ENCODE assay signal across 32 mouse cellular contexts in genomic region chr12:84000418-84000817, GRCm38 (mm10). TPM values are rescaled to one million over a fixed set of nuclear protein-coding genes. Genes with fewer than 3 reads are reported as not detected.
DNase-seq lines count a peak whose midpoint lies in the region; ATAC-seq and TF ChIP-seq lines count a peak whose summit lies in the region.
"Had no signal": no experiment of that assay in that cellular context is flagged by ENCODE, and none has a peak within 500 bp of the region (broad histone marks: within the 10 kb centered on the region; RNA-seq: fewer than 3 reads in every experiment).

No protein-coding gene starts in this region.

- no peak overlapping the region for H3K4me3 ChIP-seq in heart, embryonic 13.5 days
- no peak overlapping the region for H3K4me3 ChIP-seq in lung, postnatal 0 days (ENCODE audit: low read depth, low read length)
- H3K4me3 ChIP-seq in intestine, embryonic 15.5 days (replicated peaks) = no peak overlapping the region
- no peak overlapping the region for H3K4me3 ChIP-seq in intestine, postnatal 0 days (ENCODE audit: low read depth, low read length)
- no peak overlapping the region for H3K4me3 ChIP-seq in forebrain, embryonic 14.5 days (ENCODE audit: low read depth, low read length)
- H3K4me3 ChIP-seq: embryonic facial prominence, embryonic 13.5 days; embryonic facial prominence, embryonic 15.5 days; erythroblast, embryonic 14.5 days; forebrain, embryonic 10.5 days; forebrain, embryonic 12.5 days; forebrain, embryonic 15.5 days had no signal

- no peak for ATAC-seq in heart, embryonic 13.5 days (ENCODE audit: extremely low read depth, insufficient number of reproducible peaks, low FRiP score, low TSS enrichment)
- peak; percentile 16; the same call in 1 of the 2 replicates for ATAC-seq in lung, postnatal 0 days
- peak; percentile 65 for ATAC-seq in intestine, embryonic 15.5 days
- peak; percentile 57 for ATAC-seq in intestine, postnatal 0 days
- no peak for ATAC-seq in forebrain, embryonic 14.5 days
- ATAC-seq: activated CD4-positive, CD25-positive, alpha-beta regulatory T cell, adult 4 months; CD4-positive, CD25-positive, alpha-beta regulatory T cell, adult 4 months; forebrain, embryonic 15.5 days; forebrain, postnatal 0 days; Patski had no signal

- peaks cover 29% of the 10 kb centered on the region for H3K4me1 ChIP-seq in heart, embryonic 13.5 days
- H3K4me1 ChIP-seq in lung, postnatal 0 days (ENCODE audit: insufficient read depth, low read depth, low read length) = no peaks in the 10 kb centered on the region
- H3K4me1 ChIP-seq in intestine, embryonic 15.5 days (replicated peaks) = no peaks in the 10 kb centered on the region
- no peaks in the 10 kb centered on the region for H3K4me1 ChIP-seq in intestine, postnatal 0 days (replicated peaks; ENCODE audit: control insufficient read depth, insufficient read depth, low read length)
- no peaks in the 10 kb centered on the region for H3K4me1 ChIP-seq in forebrain, embryonic 14.5 days (ENCODE audit: control insufficient read depth, insufficient read depth, low read length)
- H3K4me1 ChIP-seq: embryonic facial prominence, embryonic 13.5 days; forebrain, embryonic 10.5 days; forebrain, embryonic 12.5 days had no signal

- WGBS in heart, embryonic 13.5 days = 44% methylated on average over 3 of the region's 3 CpGs
- WGBS in lung, postnatal 0 days = 28% methylated on average over 3 of the region's 3 CpGs
- WGBS in intestine, embryonic 15.5 days = 50% methylated on average over 3 of the region's 3 CpGs
- 29% methylated on average over 3 of the region's 3 CpGs for WGBS in intestine, postnatal 0 days
- WGBS in forebrain, embryonic 14.5 days = 86% methylated on average over 3 of the region's 3 CpGs

- no peak overlapping the region for H3K4me2 ChIP-seq in heart, embryonic 13.5 days
- no peak overlapping the region for H3K4me2 ChIP-seq in lung, postnatal 0 days (replicated peaks; ENCODE audit: low read depth, low read length)
- H3K4me2 ChIP-seq in intestine, embryonic 15.5 days (replicated peaks) = no peak overlapping the region
- H3K4me2 ChIP-seq in intestine, postnatal 0 days (replicated peaks; ENCODE audit: low read depth) = no peak overlapping the region
- H3K4me2 ChIP-seq in forebrain, embryonic 14.5 days (ENCODE audit: low read length) = no peak overlapping the region
- H3K4me2 ChIP-seq: embryonic facial prominence, embryonic 13.5 days; embryonic facial prominence, embryonic 15.5 days; forebrain, embryonic 12.5 days; forebrain, embryonic 15.5 days had no signal

- no peaks in the 10 kb centered on the region for H3K27me3 ChIP-seq in heart, embryonic 13.5 days (replicated peaks)
- no peaks in the 10 kb centered on the region for H3K27me3 ChIP-seq in lung, postnatal 0 days (replicated peaks; ENCODE audit: insufficient read depth, low read length)
- no peaks in the 10 kb centered on the region for H3K27me3 ChIP-seq in intestine, embryonic 15.5 days (replicated peaks)
- H3K27me3 ChIP-seq in intestine, postnatal 0 days (replicated peaks; ENCODE audit: control insufficient read depth, insufficient read depth, low read length) = no peaks in the 10 kb centered on the region
- H3K27me3 ChIP-seq in forebrain, embryonic 14.5 days (replicated peaks; ENCODE audit: control insufficient read depth, insufficient read depth, low read length) = no peaks in the 10 kb centered on the region
- H3K27me3 ChIP-seq: CH12.LX; embryonic facial prominence, embryonic 13.5 days; embryonic facial prominence, embryonic 15.5 days; forebrain, embryonic 12.5 days; forebrain, embryonic 15.5 days; Patski had no signal

- H3K36me3 ChIP-seq in heart, embryonic 13.5 days = no peaks in the 10 kb centered on the region
- H3K36me3 ChIP-seq in lung, postnatal 0 days (ENCODE audit: insufficient read depth, low read length) = no peaks in the 10 kb centered on the region
- H3K36me3 ChIP-seq in intestine, embryonic 15.5 days = no peaks in the 10 kb centered on the region
- no peaks in the 10 kb centered on the region for H3K36me3 ChIP-seq in intestine, postnatal 0 days (ENCODE audit: control insufficient read depth, insufficient read depth)
- no peaks in the 10 kb centered on the region for H3K36me3 ChIP-seq in forebrain, embryonic 14.5 days (ENCODE audit: control insufficient read depth, insufficient read depth, low read length)
- H3K36me3 ChIP-seq: embryonic facial prominence, embryonic 13.5 days; embryonic facial prominence, embryonic 15.5 days; forebrain, embryonic 10.5 days; forebrain, embryonic 12.5 days; forebrain, embryonic 15.5 days; G1E had no signal

- no peak for TF ChIP-seq CTCF in lung, postnatal 0 days (IDR thresholded peaks at IDR 0.05)
- no peak for TF ChIP-seq CTCF in intestine, postnatal 0 days (IDR thresholded peaks at IDR 0.05; ENCODE audit: low read depth)

- TF ChIP-seq EP300 in lung, postnatal 0 days (IDR thresholded peaks at IDR 0.05) = no peak

- peak overlapping the region; percentile 76 for H3K27ac ChIP-seq in heart, embryonic 13.5 days (replicated peaks)
- H3K27ac ChIP-seq in lung, postnatal 0 days (ENCODE audit: low read length) = no peak overlapping the region
- H3K27ac ChIP-seq in intestine, embryonic 15.5 days = 0 out of 2 replicates have a peak overlapping the region, but pooled peaks have one; percentile 52
- peak overlapping the region; percentile 72; the same call in 1 of the 2 replicates for H3K27ac ChIP-seq in intestine, postnatal 0 days (ENCODE audit: low read depth, low read length)
- no peak overlapping the region for H3K27ac ChIP-seq in forebrain, embryonic 14.5 days (ENCODE audit: low read depth, low read length)
- H3K27ac ChIP-seq: embryonic facial prominence, embryonic 13.5 days; embryonic facial prominence, embryonic 15.5 days; forebrain, embryonic 10.5 days; forebrain, embryonic 12.5 days; forebrain, embryonic 15.5 days had no signal

- no peak overlapping the region for H3K9ac ChIP-seq in heart, embryonic 13.5 days
- H3K9ac ChIP-seq in lung, postnatal 0 days (replicated peaks; ENCODE audit: low read depth) = no peak overlapping the region
- no peak overlapping the region for H3K9ac ChIP-seq in intestine, embryonic 15.5 days
- H3K9ac ChIP-seq in intestine, postnatal 0 days (ENCODE audit: low read depth, low read length) = no peak overlapping the region
- no peak overlapping the region for H3K9ac ChIP-seq in forebrain, embryonic 14.5 days (ENCODE audit: low read length)
- H3K9ac ChIP-seq: embryonic facial prominence, embryonic 13.5 days; embryonic facial prominence, embryonic 15.5 days; forebrain, embryonic 12.5 days; forebrain, embryonic 15.5 days; forebrain, postnatal 0 days had no signal

- no peak for DNase-seq in heart, adult 8-10 months (ENCODE audit: low spot score)
- DNase-seq in lung, postnatal 0 days (ENCODE audit: low spot score) = no peak
- no peak for DNase-seq in lung, postnatal 10 days
- DNase-seq in embryo, embryonic 11 days = no peak
- DNase-seq in forebrain, embryonic 14.5 days (ENCODE audit: low spot score) = no peak
- DNase-seq: adrenal gland, adult 8-10 months; adrenal gland, postnatal 14 days; adrenal gland, postnatal 36 days; B cell, adult 2 months; cerebellum, adult 11-12 months; cerebellum, adult 2 months; cerebellum, adult 9-10 months; cerebellum, postnatal 10 days; cerebellum, postnatal 25 days; forebrain, postnatal 0 days had no signal

- peaks cover 18% of the 10 kb centered on the region for H3K9me3 ChIP-seq in heart, embryonic 13.5 days
- no peaks in the 10 kb centered on the region for H3K9me3 ChIP-seq in lung, postnatal 0 days (ENCODE audit: low read length)
- H3K9me3 ChIP-seq in intestine, embryonic 15.5 days = no peaks in the 10 kb centered on the region
- no peaks in the 10 kb centered on the region for H3K9me3 ChIP-seq in intestine, postnatal 0 days (ENCODE audit: control insufficient read depth)
- no peaks in the 10 kb centered on the region for H3K9me3 ChIP-seq in forebrain, embryonic 14.5 days (replicated peaks; ENCODE audit: control insufficient read depth, low read length)
- H3K9me3 ChIP-seq: embryonic facial prominence, embryonic 15.5 days; forebrain, embryonic 15.5 days had no signal

RNA-seq across cellular contexts. Expression of gene Acot1, which starts 8.9 kb away (rescaled TPM):
- polyA plus RNA-seq in heart, embryonic 13.5 days (2015; fragmentation: Nextera tagmentation; extraction: Ambion mirVana) = 20.8 and 22.4 TPM in 2 replicates
- total RNA-seq in heart, adult 8-10 months (2022) = 10 to 100 TPM; 29.0 to 59.1 (median 44.3) TPM
- polyA plus RNA-seq in lung, postnatal 0 days (2015; fragmentation: Nextera tagmentation; extraction: Ambion mirVana) = 164 and 195 TPM in 2 replicates
- 125 and 142 TPM in 2 replicates for polyA plus RNA-seq in intestine, embryonic 15.5 days (2015; fragmentation: Nextera tagmentation; extraction: Ambion mirVana)
- 251 and 267 TPM in 2 replicates for polyA plus RNA-seq in intestine, postnatal 0 days (2015; fragmentation: Nextera tagmentation; extraction: Ambion mirVana)
- polyA plus RNA-seq in forebrain, embryonic 14.5 days (2014; fragmentation: Nextera tagmentation; extraction: Ambion mirVana) = 81.2 and 83.6 TPM in 2 replicates
- polyA plus RNA-seq: activated CD4-positive, CD25-positive, alpha-beta regulatory T cell, adult 4 months; CD4-positive, CD25-positive, alpha-beta regulatory T cell, adult 4 months; G1E had no signal

RNA-seq across cellular contexts. Expression of gene Acot2, which starts 12.8 kb away (rescaled TPM):
- 55.7 and 61.2 TPM in 2 replicates for polyA plus RNA-seq in heart, embryonic 13.5 days (2015; fragmentation: Nextera tagmentation; extraction: Ambion mirVana)
- 100 to 1,000 TPM; 102 to 134 (median 110) TPM for total RNA-seq in heart, adult 8-10 months (2022)
- 79.7 and 99.8 TPM in 2 replicates for polyA plus RNA-seq in lung, postnatal 0 days (2015; fragmentation: Nextera tagmentation; extraction: Ambion mirVana)
- 34.3 and 35.8 TPM in 2 replicates for polyA plus RNA-seq in intestine, embryonic 15.5 days (2015; fragmentation: Nextera tagmentation; extraction: Ambion mirVana)
- 63.7 and 69.3 TPM in 2 replicates for polyA plus RNA-seq in intestine, postnatal 0 days (2015; fragmentation: Nextera tagmentation; extraction: Ambion mirVana)
- 4.3 and 5.6 TPM in 2 replicates for polyA plus RNA-seq in forebrain, embryonic 14.5 days (2014; fragmentation: Nextera tagmentation; extraction: Ambion mirVana)

RNA-seq across cellular contexts. Expression of gene Heatr4, which starts 15.8 kb away (rescaled TPM):
- not detected in 2 replicates for polyA plus RNA-seq in heart, embryonic 13.5 days (2015; fragmentation: Nextera tagmentation; extraction: Ambion mirVana)
- total RNA-seq in heart, adult 8-10 months (2022) = not detected
- polyA plus RNA-seq in lung, postnatal 0 days (2015; fragmentation: Nextera tagmentation; extraction: Ambion mirVana) = not detected in 2 replicates
- not detected in 2 replicates for polyA plus RNA-seq in intestine, embryonic 15.5 days (2015; fragmentation: Nextera tagmentation; extraction: Ambion mirVana)
- polyA plus RNA-seq in intestine, postnatal 0 days (2015; fragmentation: Nextera tagmentation; extraction: Ambion mirVana) = 0.04 TPM in 1 of 2 replicates, not detected in the other
- not detected in 2 replicates for polyA plus RNA-seq in forebrain, embryonic 14.5 days (2014; fragmentation: Nextera tagmentation; extraction: Ambion mirVana)
- total RNA-seq: adrenal gland, adult 18-20 months; adrenal gland, adult 8-10 months; adrenal gland, postnatal 14 days; adrenal gland, postnatal 36 days; CH12.LX had no signal
- polyA plus RNA-seq: activated CD4-positive, CD25-positive, alpha-beta regulatory T cell, adult 4 months; CD4-positive, CD25-positive, alpha-beta regulatory T cell, adult 4 months; embryonic facial prominence, embryonic 11.5 days; embryonic facial prominence, embryonic 13.5 days; embryonic facial prominence, embryonic 15.5 days; erythroblast, embryonic 14.5 days; forebrain, embryonic 10.5 days; forebrain, embryonic 12.5 days; forebrain, embryonic 15.5 days; G1E; Patski had no signal

RNA-seq across cellular contexts. Expression of gene Acot4, which starts 37.8 kb away (rescaled TPM):
- polyA plus RNA-seq in heart, embryonic 13.5 days (2015; fragmentation: Nextera tagmentation; extraction: Ambion mirVana) = 0.19 and 0.66 TPM in 2 replicates
- 1 to 10 TPM in 3 of 4 experiments, under 1 TPM in 1; 0.73 to 1.5 (median 1.3) TPM for total RNA-seq in heart, adult 8-10 months (2022)
- 0.12 and 0.13 TPM in 2 replicates for polyA plus RNA-seq in lung, postnatal 0 days (2015; fragmentation: Nextera tagmentation; extraction: Ambion mirVana)
- 8.2 and 8.9 TPM in 2 replicates for polyA plus RNA-seq in intestine, embryonic 15.5 days (2015; fragmentation: Nextera tagmentation; extraction: Ambion mirVana)
- polyA plus RNA-seq in intestine, postnatal 0 days (2015; fragmentation: Nextera tagmentation; extraction: Ambion mirVana) = 45.2 and 53.8 TPM in 2 replicates
- 0.14 and 0.22 TPM in 2 replicates for polyA plus RNA-seq in forebrain, embryonic 14.5 days (2014; fragmentation: Nextera tagmentation; extraction: Ambion mirVana)
- total RNA-seq: CH12.LX had no signal
- polyA plus RNA-seq: activated CD4-positive, CD25-positive, alpha-beta regulatory T cell, adult 4 months; G1E had no signal

RNA-seq across cellular contexts. Expression of gene Gm49366, which starts 38.3 kb away (rescaled TPM):
- not detected in 2 replicates for polyA plus RNA-seq in heart, embryonic 13.5 days (2015; fragmentation: Nextera tagmentation; extraction: Ambion mirVana)
- under 1 TPM in 1 of 4 experiments, not detected in 3; 0.81 TPM for total RNA-seq in heart, adult 8-10 months (2022)
- polyA plus RNA-seq in lung, postnatal 0 days (2015; fragmentation: Nextera tagmentation; extraction: Ambion mirVana) = not detected in 2 replicates
- not detected in 2 replicates for polyA plus RNA-seq in intestine, embryonic 15.5 days (2015; fragmentation: Nextera tagmentation; extraction: Ambion mirVana)
- polyA plus RNA-seq in intestine, postnatal 0 days (2015; fragmentation: Nextera tagmentation; extraction: Ambion mirVana) = not detected in 2 replicates
- polyA plus RNA-seq in forebrain, embryonic 14.5 days (2014; fragmentation: Nextera tagmentation; extraction: Ambion mirVana) = not detected in 2 replicates
- total RNA-seq: adrenal gland, adult 18-20 months; adrenal gland, postnatal 14 days; adrenal gland, postnatal 36 days; CH12.LX; forebrain, postnatal 0 days; G1E had no signal
- polyA plus RNA-seq: activated CD4-positive, CD25-positive, alpha-beta regulatory T cell, adult 4 months; CD4-positive, CD25-positive, alpha-beta regulatory T cell, adult 4 months; cerebellum, adult 2 months; cortical plate, adult 2 months; embryonic facial prominence, embryonic 11.5 days; embryonic facial prominence, embryonic 13.5 days; embryonic facial prominence, embryonic 15.5 days; erythroblast, embryonic 14.5 days; forebrain, embryonic 10.5 days; forebrain, embryonic 12.5 days; forebrain, embryonic 15.5 days; forebrain, postnatal 0 days; G1E; Patski had no signal

Comparison
In these comparisons a context has a peak if more than half of its experiments do, and no peak if none do; other contexts are left out.
1. ATAC-seq: peak in lung, postnatal 0 days (single experiment), intestine, embryonic 15.5 days (single experiment) and intestine, postnatal 0 days (single experiment); none in heart, embryonic 13.5 days (single experiment) and forebrain, embryonic 14.5 days (single experiment).
2. H3K27ac ChIP-seq: peak in heart, embryonic 13.5 days (single experiment), intestine, embryonic 15.5 days (single experiment) and intestine, postnatal 0 days (single experiment); none in lung, postnatal 0 days (single experiment) and forebrain, embryonic 14.5 days (single experiment).